Mouse (Mus musculus) liver (tissue): ENCODE data around the gene Papss1.
"Not testable (repeated sequence)": the region's sequence is repeated elsewhere in the genome, so short reads cannot be mapped to it uniquely, and the experiment has no call there.

ENCODE experiments used
- DNase-seq: peaks from one replicate; pipeline ENCODE4 v3.0.0-alpha.2; 2020; ENCODE audit warnings: mixed read lengths

The Papss1 gene

DNA sequence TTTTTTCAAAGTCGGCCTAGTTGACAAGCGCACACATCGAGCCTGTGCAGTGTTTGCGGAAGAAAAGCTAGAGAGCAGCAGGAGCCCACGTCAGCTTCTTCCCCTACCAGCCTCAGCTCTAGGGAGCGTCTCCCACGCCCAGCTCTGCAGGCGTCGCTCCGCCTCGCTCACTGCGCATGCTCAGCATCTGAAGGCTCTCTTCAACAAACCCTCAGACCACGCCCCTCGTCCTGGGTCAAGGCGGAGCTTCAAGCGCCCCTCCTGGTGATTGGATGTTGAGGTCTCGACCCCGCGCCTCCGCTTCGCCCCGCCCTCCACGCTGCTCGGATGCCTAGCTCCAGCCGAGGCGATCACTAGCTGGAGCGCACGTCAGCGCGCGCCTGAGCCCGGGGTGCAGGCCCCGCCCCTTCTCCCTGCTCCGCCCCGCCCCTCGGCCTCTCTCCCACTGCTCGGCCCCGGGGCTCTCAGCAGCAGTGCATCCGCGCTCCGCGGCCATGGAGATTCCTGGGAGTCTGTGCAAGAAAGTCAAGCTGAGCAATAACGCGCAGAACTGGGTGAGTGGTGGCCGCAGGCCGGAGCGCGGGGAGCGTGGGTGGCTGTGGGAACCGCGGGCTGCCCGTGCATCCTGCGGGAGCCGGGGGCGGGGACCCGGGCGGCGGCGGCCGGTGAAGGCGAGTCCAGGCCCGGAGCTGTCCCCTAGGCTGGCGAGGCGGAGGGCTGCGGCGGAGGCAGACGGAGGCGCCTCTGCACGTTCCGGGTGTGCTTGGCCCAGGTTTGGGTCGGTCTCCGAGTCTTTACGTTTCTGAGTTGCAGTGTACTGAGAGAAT lies at the start of gene Papss1:
TSS of gene Papss1 (plus strand) at position 339 of the 827 bp plus-strand sequence.
- DNase-seq = peak; percentile 100

DNA sequence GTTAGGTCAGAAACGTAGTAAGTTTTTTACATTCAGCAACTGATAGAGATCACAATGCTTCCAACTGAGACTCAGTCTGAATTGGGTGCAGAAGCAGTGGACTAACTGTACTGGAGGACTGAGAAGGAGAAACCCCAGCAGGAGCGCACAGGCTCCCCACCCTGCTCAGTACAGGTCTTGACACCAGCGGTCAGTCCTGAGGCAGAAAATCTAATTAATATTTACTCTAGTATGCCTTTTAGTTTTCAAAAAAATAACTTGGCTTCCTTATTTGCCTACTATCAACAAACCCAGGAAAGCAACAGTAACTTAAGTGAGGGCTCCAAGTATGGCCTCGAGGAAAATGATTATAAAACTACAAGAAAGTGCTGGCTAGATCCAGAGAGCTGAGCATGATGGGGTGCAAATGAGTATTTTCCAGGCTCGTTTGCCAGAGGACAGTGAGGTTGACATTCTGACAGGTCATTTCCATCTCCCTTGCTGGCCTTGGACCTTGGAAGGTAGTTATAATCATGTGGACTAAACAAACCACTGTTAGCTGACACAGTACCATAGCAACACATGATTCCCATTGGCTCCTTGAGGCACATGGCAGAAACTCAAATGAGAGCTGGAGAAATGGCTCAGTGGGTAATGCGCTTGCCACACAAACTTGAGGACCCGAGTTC lies 48.1 kb upstream of the Papss1 start:
- no peak for DNase-seq

DNA sequence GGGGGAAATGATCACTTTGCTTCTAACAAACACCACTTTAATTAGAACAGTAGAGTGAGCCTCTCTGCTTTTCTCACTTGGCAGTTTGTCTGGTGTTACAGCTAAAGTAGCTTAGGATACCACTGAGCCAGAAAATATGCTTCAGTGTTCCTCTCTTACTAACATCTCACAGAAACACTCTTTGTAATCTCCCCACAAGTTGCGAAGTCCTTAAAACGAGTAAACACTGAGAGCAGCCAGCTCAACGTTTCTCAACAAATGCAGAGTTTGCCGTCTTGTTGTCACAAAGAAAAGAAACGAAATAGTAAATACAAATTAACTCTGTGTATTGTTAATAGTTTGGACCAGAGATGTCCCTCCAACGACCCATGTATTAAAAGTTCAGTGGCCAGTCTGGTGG lies 46.8 kb upstream of the Papss1 start:
- no peak for DNase-seq

- DNase-seq = no peak
These were observed 43.4 kb upstream of the Papss1 start for GRCm38 (mm10) chr3:131521206-131521605.

- DNase-seq = no peak
These were observed 42.3 kb upstream of the Papss1 start for GRCm38 (mm10) chr3:131522243-131522642.

GRCm38 (mm10) chr3:131523749-131524148 lies 40.8 kb upstream of the Papss1 start:
- DNase-seq = no peak

GRCm38 (mm10) chr3:131524210-131524609 lies 40.4 kb upstream of the Papss1 start:
- no peak for DNase-seq

- peak; percentile 26 for DNase-seq
These were observed 39.8 kb upstream of the Papss1 start for GRCm38 (mm10) chr3:131524779-131525178.

DNA sequence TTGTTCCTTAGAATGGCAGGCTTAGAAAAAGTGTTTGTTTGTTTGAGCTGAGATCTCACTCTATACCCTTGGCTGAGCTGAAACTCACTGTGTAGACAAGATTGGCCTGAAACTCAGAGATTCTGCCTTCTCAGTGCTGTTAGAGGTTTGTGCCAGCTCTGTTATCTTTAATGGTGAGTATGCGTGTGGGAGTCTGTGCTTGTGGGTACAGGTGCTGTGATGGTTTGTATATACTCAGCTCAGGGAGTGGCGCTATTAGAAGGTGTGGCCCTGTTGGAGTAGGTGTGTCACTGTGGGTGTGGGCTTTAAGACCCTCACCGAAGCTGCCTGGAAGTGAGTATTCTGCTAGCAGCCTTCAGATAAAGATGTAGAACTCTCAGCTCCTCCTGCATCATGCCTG lies 39.3 kb upstream of the Papss1 start:
- no peak for DNase-seq

DNA sequence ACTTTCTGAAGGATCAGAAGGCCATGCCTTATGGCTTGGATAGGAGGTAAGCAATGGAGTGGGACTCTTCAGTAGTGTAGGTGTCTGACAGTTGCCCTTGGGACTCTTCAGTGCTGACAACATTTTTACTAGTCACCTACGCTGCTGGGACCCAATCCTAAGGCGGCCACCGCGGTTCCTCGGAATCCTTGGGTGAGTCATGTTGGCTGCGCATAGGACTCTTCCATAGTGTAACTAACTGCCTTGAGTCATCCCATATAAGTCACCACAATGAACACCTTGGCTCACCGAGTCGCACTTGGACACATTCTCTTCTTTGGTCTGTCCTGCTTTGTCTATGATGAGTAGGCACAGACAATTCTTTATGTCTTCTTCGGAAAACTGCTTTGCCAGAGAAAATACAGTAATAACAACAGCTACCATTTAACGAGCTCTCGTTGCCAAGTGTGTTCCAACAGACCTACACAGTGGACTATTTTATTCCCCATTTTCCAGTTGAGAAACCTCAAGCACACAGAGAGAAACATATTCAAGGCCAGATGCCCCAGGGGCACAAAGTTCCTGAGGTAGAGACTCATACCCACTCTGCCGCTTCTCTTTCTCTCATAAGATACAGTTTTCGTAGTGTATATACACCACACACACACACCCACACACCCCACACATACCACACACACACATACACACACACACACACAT lies 23.2 kb upstream of the Papss1 start:
- DNase-seq = no peak

DNA sequence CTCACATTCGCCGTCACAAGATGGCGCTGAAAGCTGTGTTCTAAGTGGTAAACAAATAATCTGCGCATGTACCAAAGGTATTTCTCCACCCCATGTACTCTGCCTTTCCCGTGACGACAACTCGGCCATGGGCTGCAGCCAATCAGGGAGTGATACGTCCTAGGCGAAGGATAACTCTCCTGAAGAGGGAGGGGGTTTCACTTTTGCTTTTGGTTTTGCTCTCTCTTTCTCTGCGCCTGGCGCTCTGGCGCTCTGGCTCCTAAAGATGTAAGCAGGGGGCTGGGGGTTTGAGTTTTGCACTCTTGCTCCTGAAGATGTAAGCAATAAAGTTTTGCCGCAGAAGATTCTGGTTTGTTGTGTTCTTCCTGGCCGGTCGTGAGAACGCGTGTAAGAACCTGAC lies 17.0 kb upstream of the Papss1 start:
- DNase-seq = not testable (repeated sequence)

GRCm38 (mm10) chr3:131550046-131550445 lies 14.5 kb upstream of the Papss1 start:
- DNase-seq = no peak

DNA sequence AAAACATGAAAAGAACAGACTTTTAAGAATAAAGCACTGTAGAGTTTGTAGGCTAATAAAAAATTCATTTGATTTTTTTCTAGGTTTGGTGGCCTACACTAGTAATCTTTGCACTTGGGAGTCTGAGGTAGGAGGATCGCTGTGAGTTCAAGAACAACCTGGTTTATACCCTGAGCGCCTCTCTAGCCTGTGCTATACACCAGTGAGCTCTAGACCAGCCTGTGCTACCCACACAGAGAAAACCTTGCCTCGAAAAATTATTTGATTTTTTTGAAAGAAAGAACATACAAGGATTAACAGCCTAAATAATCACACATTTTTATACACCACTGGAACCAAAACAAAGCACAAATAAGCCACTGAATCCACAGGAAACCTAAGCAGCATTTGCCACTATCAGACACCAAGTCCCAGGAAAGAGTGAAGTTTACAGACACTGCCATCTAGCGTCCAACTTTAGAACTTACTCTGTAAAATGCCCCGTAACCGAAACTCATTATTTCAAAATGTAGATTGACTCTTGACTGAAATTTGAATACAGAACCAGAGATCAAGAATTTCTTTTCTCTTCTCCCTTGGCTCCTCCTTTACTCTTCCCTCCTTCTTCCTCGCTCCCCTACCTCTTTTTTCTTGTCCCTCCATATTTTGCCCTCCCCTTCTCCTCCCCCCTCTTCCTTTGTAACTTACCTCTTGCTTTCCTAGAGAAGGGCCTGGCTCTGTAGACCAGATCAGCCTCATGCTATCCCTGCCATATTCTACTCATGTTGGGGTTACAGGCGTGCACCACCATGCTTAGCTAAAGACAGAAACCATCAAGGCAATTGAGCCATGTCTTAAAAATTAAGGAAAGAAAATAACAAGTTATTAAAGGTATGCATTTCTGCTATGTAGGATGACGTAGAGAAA lies 12.0 kb upstream of the Papss1 start:
- no peak for DNase-seq

DNA sequence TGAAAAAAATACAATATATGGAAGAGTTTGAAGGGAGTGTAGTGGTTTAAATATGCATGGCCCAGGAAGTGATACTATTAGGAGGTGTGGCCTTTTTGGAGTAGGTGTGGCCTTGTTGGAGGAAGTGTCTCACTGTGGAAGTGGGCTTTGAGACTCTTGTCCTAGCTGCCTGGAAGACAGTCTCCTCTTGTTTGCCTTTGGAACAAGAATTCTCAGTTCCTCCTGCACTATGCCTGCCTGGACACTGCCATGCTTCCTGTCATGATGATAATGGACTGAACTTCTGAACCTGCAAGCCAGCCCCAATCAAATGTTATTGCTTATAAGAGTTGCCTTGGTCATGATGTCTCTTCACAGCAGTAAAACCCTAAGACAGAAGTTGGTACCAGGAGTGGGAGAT lies 8.8 kb upstream of the Papss1 start:
- DNase-seq = no peak

GRCm38 (mm10) chr3:131561591-131561990 lies 3.0 kb upstream of the Papss1 start:
- DNase-seq = no peak

DNA sequence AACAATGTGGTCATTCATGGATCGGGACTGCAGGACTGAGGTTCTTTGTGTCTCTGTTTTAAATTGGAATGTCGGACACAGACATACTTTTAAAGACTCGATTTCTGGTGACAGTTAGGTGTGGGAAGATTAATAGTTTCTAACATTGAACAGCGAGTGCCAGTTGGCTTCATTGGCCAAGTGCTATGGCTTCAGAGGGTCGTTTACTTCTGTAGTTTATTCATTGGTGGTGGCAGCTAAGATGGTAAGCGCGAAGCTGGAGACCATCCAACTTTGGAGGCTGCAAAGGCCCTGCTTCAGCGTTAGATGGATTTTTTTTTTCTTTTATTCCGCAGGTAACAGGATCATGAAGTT lies 666 bp downstream of the Papss1 start:
- no peak for DNase-seq

DNA sequence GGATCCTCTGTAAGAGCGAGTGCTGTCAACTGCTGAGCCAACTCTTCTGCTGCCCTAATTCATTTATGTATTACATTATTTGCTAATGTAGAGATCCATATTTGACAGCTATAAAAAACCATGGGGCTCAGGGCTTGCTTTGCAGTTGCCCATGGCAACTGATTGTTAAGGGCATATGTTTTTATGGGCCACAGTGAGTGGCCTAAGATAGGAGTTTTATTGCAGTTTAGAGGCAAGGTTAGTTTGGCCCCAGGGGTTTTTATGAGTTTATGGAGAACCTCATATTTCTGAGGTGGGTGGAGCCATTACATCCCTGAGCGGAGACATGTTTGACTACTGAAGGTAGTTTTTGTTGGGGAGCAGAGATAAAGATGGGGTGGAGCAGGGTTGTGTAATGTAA lies 1.7 kb downstream of the Papss1 start:
- no peak for DNase-seq

GRCm38 (mm10) chr3:131570506-131570905 lies 5.9 kb downstream of the Papss1 start:
- DNase-seq = no peak

DNA sequence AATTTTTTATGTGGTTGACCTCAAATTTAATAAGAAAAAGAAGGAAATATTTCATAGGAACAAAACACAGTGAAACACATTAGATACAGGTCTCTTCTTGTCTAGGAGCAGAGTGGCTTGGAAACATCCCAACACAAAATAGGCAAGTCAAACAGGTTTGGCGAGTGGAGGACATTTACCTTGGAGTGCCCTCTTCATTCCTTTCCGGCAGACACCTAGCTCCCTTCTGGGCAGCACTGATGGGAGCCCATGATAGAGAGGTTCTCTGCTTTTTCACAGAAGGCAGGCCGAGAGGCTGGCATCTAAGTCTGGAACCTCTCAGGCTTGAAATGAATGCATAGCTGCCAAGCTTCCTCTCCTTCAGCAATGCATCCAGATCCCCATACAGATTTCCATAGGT lies 9.0 kb downstream of the Papss1 start:
- DNase-seq = no peak

DNA sequence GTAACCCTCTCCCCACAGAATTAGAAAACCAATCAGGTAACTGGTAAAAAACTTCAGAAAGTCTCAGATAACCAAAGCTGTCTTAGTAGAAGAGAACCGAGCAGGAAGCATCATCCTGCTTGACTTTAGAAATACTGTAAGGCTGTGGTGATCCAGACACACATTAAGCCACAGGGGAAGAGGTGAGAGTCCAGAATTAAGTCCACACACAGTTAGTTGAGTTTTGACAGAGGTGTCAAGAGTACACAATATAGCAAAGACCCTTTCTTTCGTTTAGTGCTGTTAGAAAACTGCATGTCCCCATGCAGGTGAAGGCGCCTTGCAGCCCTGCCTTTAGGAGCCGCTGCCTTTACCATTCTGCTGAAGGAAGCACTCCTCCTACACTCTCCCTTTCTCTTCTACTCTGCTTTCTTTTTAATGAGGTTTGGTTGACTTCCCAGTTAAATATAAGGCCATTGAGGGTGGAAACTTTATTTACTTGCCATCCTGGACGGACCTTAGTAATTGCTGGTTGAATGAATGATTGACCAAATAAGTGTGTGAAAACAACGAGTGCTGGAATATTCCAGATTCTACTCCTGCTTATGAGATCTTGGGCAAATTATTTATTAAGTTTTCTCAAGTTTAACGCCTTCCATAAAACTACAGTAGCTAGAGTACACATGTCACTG lies 14.0 kb downstream of the Papss1 start:
- no peak for DNase-seq

DNA sequence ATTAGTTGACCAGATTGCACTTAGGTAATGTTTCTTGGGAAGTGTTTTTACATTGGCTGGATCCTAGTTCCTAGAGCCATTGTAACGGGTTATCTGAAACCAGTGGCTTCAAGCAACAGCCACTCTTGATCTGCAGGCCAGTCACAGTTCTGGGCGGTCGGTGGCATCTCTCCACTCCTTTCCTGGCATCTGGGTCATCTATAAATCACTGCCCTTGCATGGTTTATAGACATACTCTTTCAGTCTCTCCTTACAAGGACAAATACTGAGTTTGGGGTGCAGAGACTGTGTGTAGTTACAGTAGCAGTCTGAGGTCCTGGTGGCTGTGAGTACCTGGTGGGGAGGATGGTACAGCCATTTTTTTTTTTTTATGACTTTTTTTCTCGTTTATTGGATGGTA lies 15.5 kb downstream of the Papss1 start:
- DNase-seq = no peak

- no peak for DNase-seq
These were observed 16.5 kb downstream of the Papss1 start for GRCm38 (mm10) chr3:131581096-131581495.
